Mouse (Mus musculus): ENCODE measurements around the gene Kcnq1.
A peak's percentile ranks its signal among the peaks of the same experiment; 100 is the strongest.

Kcnq1 gene

DNA sequence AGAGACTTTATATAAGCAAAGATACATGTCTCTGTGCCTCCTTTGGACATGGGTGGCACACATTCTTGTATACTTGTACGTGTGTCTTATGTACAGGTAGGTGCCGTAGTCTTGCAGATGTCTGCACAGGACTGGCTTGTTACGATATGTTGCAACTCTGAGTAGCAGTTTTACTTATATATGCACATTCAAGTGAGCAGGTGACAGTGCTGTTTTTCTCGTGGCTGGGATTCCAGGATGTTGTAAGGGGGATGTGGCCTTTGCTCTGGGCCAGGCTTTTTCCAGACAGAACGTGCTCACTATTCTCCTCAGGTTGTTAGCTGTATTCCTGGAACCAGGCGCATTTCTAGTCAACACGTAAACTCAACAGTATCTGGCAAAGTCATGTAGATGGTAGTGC, 168.9 kb downstream of the Kcnq1 start:
- DNase-seq (ENCODE audit: low spot score) = no peak

- DNase-seq (ENCODE audit: low spot score) = no peak
These were observed 177.5 kb downstream of the Kcnq1 start for GRCm38 (mm10) chr7:143283625-143284024.

DNA sequence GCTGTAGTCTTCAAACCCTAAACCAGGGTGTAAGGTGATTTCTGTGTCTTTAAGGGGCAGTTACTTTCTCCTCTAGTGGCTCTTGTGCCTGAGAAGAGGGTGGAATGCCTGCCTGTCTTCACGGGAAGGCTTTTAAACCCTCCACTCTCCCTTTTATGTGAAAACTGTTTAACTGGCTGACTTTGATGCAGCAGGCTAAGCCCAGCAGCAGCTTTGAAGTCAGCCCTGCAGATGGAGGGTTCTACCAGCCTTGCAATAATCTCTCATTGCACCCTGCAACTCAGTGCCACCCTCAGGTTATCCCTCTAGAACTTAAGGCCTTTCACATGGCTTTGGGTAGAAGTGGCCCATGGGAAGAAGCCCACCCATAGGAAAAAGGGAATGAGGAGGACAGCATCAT, 178.7 kb downstream of the Kcnq1 start:
- DNase-seq (ENCODE audit: low spot score) = no peak

DNA sequence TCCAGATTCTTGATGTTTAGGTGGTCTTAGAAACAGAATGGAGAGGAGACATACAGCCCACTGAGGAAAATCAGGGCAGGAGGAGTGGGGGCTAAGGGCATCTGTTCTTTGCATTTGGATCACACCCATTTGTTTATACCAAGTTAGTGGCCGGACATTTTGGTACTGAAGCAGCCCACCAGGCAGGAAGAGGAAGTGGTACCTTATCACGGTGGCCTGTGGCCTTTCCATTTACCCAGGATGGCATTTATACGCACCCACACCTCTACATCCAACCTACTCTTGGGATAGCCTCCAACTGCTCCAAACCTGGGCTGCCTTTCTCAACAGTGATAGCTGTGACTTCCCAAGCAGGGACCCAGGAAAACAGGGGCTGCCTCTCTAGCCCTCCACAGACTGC, 179.3 kb downstream of the Kcnq1 start:
- DNase-seq (ENCODE audit: low spot score) = no peak

DNA sequence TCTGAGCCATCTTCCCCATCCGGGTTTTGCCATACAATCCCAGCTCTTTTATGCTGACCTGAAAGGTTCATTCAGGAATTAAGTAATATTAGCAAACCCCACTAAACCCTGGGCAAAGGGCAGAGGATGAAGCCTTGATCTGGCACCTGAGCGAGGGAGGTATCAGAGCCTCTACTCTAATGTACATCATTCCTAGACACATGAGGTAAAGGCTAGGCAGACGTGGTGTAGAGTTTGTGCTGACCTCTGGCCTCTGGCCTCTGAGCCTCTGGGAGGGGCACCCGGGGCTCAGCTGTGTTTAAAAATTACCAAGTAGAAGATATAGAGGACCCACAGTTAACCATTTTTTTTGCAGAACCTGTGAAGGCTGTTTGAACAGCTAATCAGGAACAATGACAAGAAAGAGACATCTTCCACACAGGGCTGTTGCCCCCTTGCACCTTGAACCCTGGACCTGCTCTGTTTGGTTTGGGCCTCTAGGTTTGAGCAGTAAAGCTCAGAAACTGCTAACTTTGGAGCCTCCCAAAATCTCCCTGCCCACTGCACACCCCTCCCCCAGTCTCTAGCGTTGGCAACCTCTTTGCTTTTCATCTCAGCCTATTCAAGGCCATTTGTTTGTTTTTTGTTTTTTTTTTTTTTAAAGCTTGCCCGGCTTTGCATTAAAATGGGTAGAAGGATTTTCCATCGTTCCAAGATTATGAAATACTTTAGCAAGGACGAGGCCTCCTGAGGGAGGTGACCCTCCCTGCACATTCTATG, 180.5 kb downstream of the Kcnq1 start:
- DNase-seq (ENCODE audit: low spot score) = no peak

DNA sequence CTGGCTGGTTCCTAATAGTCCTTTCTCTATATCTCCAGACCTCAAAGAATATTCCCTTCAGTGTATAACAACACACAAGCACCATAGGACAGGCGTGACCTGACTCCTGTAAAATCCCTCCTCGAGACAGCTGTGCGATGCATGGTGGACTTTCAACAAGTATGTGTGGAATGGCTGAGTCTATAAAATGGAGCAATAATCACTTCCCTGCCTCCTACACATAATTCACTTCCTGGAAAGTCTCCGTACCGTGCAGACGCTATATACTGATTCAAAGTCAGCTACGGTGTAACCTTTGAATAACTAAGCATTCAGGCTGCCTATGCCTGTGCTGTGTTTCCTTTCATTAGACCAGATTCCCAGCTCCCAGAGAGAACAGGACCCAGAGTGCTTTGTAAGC, 182.0 kb downstream of the Kcnq1 start:
- no peak for DNase-seq (ENCODE audit: low spot score)

- DNase-seq (ENCODE audit: low spot score) = no peak
These were observed 183.1 kb downstream of the Kcnq1 start for GRCm38 (mm10) chr7:143289082-143289849.

- no peak for DNase-seq (ENCODE audit: low spot score)
These were observed 188.7 kb downstream of the Kcnq1 start for GRCm38 (mm10) chr7:143294690-143295355.

GRCm38 (mm10) chr7:143295356-143296000, 189.3 kb downstream of the Kcnq1 start:
- no peak for DNase-seq (ENCODE audit: low spot score)

DNA sequence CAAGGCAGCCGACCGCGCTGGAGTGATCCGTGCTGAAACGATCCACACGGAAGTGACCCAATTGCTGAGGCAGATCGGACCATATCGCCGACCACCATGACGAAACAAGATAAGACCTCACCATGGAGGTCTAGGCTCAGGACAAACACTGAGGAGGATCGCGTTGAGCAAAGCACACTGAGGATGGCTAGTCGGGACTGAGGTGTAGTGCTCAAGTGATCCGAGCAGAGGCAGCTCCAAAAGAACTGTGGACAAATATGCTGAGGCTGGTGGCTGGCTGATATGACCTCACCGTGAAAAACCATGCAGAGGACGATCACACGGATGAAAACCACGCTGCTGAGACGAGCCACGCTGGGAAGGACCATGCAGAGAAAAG, 189.8 kb downstream of the Kcnq1 start:
- DNase-seq (ENCODE audit: low spot score) = no peak

DNA sequence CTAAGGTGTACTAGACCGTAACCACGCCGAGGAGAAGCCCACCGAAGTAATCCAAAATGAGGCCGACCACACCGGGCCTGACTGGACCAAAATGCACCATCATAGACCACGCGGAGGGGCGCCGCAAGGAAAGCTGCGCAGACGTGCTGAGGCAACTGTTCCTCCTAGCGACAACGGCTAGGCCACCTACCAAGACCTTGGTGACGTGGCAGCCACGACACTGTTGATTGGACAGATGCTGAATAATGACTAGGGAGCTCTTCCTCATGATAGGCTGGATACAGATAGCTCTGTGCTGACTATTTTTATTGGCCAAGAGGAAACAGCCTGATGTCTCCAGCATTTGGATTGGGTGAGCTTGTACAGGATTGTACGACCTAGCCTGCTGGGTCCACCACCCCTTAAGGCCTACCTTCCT, 190.2 kb downstream of the Kcnq1 start:
- peak; percentile 86 for DNase-seq (ENCODE audit: low spot score)

DNA sequence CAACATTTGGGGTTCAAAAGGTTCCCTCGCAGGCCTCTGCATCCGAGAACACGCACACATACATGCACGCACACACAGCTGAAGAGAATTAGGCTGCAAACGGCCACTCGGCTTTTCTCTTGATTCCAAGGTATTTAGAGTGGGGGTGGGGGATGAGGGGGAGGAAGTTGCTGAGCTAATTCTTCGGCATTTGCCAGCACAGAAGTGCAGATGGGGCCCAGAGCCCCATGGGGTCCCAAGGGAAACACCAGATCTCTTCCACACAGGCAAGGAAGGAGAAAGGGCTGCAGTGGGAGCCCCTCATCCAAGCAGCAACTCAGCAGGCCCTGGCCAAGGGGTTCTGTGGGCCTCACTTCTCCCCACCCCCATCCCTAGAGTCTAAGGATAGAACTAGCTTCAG, 193.9 kb downstream of the Kcnq1 start:
- no peak for DNase-seq (ENCODE audit: low spot score)

DNA sequence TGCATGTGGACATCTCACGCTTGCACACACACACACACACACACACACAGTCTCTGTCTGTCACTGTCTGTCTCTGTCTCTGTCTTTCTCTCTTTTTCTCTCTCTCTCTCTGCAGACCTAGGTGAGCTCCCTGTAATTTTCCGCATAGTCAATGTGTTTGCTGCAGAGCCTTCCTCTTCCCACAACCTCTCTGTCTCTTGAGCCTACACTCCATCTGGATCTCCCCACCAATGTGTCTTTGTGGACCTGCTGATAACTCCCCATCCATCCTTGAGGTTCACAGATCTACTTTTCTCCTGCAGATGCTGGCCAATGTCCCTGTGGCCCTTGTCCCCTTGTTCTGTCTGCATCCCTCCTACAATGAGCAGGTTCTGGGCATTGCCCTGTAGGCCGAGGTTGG, 194.5 kb downstream of the Kcnq1 start:
- no peak for DNase-seq (ENCODE audit: low spot score)

DNA sequence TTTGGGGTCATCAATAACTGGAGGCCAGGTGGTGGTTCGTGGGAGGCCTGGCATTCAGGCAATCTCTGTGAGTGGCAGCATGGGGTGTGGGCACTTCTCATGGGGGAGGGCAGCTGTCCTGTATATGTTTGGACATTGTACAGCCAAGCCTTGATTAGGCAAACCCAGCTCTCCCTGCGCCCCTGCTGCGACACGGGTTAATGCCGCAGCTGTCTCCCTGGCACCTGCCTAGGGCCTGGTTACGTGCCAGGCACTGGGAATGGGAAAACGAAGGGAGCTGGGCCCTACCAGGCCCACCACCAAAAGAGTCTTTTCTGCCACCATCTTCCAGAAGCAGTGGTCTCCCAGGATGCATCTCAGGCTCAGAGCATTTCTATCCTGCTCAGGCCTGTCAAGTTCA, 196.0 kb downstream of the Kcnq1 start:
- no peak for DNase-seq (ENCODE audit: low spot score)

- DNase-seq (ENCODE audit: low spot score) = no peak
These were observed 196.6 kb downstream of the Kcnq1 start for GRCm38 (mm10) chr7:143302593-143303238.

GRCm38 (mm10) chr7:143303557-143303956, 197.4 kb downstream of the Kcnq1 start:
- DNase-seq (ENCODE audit: low spot score) = no peak

DNA sequence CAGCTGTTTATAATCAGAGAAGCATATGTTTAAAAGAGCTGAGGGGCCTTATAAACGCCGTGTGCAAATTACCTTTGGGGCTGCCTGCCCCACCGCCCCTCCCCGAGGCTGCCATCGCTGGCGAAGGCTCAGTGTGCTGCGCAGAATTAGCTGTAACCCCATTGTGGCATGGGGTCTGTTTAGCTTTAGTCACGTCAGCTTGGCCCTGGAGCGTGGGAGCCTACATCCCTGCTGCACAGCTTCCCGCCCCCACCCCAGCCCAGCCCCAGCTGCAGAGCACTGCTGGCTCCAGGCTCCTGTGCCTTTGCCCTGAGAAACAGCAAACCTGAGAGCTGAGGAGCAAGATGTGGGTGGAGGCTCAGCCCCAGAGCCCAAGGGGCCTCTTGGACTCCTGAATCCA, 199.6 kb downstream of the Kcnq1 start:
- DNase-seq (ENCODE audit: low spot score) = no peak

DNA sequence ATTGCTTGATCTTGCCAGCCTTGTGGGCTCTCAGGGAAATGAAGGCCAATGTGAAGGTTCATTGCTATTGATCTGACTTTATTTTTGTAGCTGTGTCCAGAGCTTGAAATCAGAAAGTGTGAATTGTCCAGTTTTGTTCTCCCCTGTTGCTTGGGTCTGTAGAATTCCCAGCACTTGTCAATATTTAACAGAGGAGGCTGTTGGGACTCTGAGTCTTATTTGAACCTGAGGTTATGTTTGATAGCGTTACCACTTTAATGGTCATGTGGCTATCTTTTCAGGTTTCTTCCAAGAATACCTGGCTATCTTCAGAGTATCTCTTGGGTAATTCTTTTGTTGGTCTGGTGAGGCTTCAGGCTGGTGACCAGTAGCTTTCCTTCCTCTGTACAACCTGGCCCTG, 201.8 kb downstream of the Kcnq1 start:
- no peak for DNase-seq (ENCODE audit: low spot score)

DNA sequence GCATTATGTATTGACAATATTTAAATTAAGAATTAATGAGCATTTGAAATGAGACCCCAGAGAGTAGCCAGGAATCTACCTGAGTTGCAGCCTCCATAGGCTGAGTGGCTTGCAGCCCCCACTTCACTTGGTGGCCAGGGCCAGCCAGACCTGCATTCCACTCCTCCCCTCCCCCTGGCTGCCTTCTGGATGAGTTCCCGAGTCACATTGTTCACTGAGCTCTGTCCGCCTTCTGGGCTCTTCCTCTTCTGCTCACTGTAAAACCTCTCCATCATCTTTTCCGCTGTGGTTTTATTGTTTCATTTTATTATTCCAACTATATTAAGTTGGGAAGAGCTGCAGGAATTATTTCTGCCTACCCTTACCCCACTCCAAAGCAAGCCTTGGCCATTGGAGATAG, 204.1 kb downstream of the Kcnq1 start:
- no peak for DNase-seq (ENCODE audit: low spot score)

DNA sequence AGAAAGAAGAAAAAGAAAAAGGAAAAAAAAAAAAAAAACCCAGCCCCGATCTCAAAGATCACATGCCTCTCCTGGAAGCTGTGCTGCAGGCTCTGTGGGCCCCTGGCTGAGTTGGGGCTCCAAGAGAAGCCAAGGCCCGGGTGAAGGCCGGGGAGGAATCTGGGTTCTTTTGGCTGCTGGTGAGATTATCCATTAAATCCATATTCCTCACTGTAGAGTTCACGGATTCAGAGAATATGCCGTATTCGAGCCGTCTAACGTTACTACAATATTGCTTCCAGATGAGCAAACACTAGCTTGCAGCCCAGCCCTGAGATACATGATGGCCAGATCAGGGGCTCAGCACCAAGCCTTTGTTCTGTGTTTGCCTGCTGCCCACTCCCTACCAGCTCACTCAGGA, 204.7 kb downstream of the Kcnq1 start:
- no peak for DNase-seq (ENCODE audit: low spot score)

DNA sequence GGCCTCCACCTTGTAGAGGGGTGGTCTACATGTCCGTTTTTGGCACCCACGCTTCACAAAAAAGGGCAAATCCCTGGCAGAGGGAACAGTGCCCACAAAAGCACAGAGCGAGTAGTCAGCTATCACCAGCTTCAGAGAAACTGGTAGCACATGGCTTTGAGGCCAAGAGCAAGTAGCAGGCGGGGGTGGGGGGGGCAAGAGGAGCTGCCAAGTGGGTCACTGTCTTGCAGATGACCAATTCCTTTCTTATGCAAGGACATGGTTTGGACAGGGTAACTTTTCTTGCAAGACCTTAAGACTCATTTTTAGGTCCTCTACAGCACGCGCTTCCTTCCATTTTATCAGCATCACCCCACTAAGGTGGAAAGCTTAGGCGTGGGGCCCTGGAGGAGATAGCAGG, 205.3 kb downstream of the Kcnq1 start:
- DNase-seq (ENCODE audit: low spot score) = no peak
